Mouse (Mus musculus) lung, adult 2 months (tissue): ENCODE data around the gene Rtraf.

Source experiments
- CTCF ChIP-seq: fragments of 200-500 bp; IDR thresholded peaks from 2 replicates; pipeline ENCODE4 v1.5.1; 2011; ENCODE audit warnings: mild to moderate bottlenecking, low read length, control low read depth; ENCODE audit not compliant: insufficient read depth
- POLR2A ChIP-seq: fragments of 200-500 bp; IDR thresholded peaks from 2 replicates; pipeline ENCODE4 v1.6.1; 2011; ENCODE audit warnings: low read depth, mild to moderate bottlenecking, control low read depth, low read length, borderline replicate concordance; ENCODE audit errors: extremely low read depth

GRCm38 (mm10) chr14:19794881-19795280, 28.7 kb downstream of the Rtraf start:
- TF ChIP-seq CTCF: no peak
- TF ChIP-seq POLR2A: no peak
